Mouse (Mus musculus) hindbrain, embryonic 15.5 days (tissue): ENCODE measurements around the gene Gale. TPM values are rescaled to one million over a fixed set of nuclear protein-coding genes. Genes with fewer than 3 reads are reported as not detected.

Source experiments
- ATAC-seq: fragments of 200-750 bp; cut with Nextera tagmentation; 2 replicates; pipeline ENCODE4 v1.8.0; 2017; ENCODE audit warnings: low read depth, moderate number of reproducible peaks, moderate TSS enrichment; ENCODE audit not compliant: low FRiP score
- H3K27ac ChIP-seq: fragments of 300-500 bp; sonication (generic); replicated peaks from 2 replicates; pipeline ENCODE4 v1.5.1; 2015; ENCODE audit warnings: mild to moderate bottlenecking, inconsistent platforms
- H3K27me3 ChIP-seq: fragments of 300-500 bp; sonication (generic); 2 replicates; pipeline ENCODE4 v1.6.1; 2015; ENCODE audit warnings: control low read depth, inconsistent platforms
- H3K36me3 ChIP-seq: fragments of 300-500 bp; sonication (generic); 2 replicates; pipeline ENCODE4 v1.6.1; 2015; ENCODE audit warnings: control low read depth, inconsistent platforms
- H3K4me1 ChIP-seq: fragments of 300-500 bp; sonication (generic); replicated peaks from 2 replicates; pipeline ENCODE4 v1.6.1; 2015; ENCODE audit warnings: control low read depth, inconsistent platforms
- H3K4me2 ChIP-seq: fragments of 300-500 bp; sonication (generic); 2 replicates; pipeline ENCODE4 v1.6.1; 2015; ENCODE audit warnings: moderate library complexity, mild to moderate bottlenecking, inconsistent platforms
- H3K4me3 ChIP-seq: fragments of 300-500 bp; sonication (generic); 2 replicates; pipeline ENCODE4 v1.5.1; 2015; ENCODE audit warnings: mild to moderate bottlenecking, inconsistent platforms
- H3K9ac ChIP-seq: fragments of 300-500 bp; sonication (generic); 2 replicates; pipeline ENCODE4 v1.6.1; 2015; ENCODE audit warnings: inconsistent platforms
- H3K9me3 ChIP-seq: fragments of 300-500 bp; sonication (generic); 2 replicates; pipeline ENCODE4 v1.6.1; 2016; ENCODE audit warnings: control low read depth, inconsistent platforms
- WGBS: fragments of 180-500 bp; shearing (Covaris S2); methylation state at CpG from one replicate; pipeline ENCODE4 v1.1.7; 2015; 5-methylcytosine and 5-hydroxymethylcytosine counted together
- polyA plus RNA-seq: library from polyadenylated mRNA; unstranded; fragments of >200 nt; fragmentation: Nextera tagmentation; extraction: Ambion mirVana; gene quantifications from 2 replicates; pipeline ENCODE4 v1.2.1, GENCODE M21; 2015

Gale gene
- polyA plus RNA-seq, 1 experiment from 2014 or later, result 48.1 TPM

DNA sequence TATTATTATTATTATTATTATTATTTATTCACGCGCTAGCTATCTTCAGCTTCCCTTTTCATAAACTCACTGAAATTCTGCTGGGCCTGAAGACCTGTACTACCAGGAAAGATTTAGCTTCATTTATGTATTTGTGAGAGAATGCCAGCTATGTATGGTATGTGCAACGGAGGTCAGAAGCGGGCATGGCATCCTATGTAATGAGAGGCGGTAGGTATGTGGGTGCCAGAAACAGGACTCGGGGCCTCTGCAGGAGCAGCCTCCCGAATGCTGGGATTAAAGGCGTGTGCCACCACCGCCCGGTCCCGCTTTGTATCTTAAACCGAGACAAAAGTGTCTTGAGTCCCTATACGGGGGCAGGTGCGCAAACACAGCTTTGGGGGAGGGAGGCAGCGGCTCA lies 581 bp upstream of the Gale start:
- no peaks in the 10 kb centered on the region for H3K27me3 ChIP-seq
- H3K4me3 ChIP-seq, result peak overlapping the region; percentile 76
- H3K9me3 ChIP-seq, result no peaks in the 10 kb centered on the region
- H3K36me3 ChIP-seq, result peaks cover 46% of the 10 kb centered on the region
- H3K27ac ChIP-seq, result peak overlapping the region; percentile 93
- ATAC-seq, result no peak
- WGBS, result 7% methylated on average over 15 of the region's 15 CpGs
- H3K4me2 ChIP-seq, result peak overlapping the region; percentile 89
- H3K9ac ChIP-seq, result peak overlapping the region; percentile 76
- peaks cover 21% of the 10 kb centered on the region for H3K4me1 ChIP-seq

DNA sequence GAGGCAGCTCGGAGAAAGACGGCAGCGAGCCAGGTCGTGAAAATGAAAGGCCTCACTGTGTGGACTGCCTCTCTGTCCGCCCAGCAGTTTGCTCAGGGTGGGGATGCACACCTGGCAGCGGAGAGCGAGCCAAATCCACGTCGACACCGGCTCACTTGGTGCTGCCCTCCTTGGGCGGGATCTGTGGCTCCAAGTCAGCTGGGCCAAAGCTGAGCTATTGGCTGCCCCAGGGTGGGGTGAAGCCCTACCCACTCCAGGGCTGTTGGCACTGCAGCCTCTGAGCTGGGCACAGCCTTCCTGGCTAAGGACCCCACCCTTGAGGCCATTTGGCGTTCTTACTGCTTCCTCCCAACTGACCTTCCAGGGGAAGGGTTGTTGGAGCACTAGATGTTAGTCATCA lies 899 bp downstream of the Gale start:
- Histone ChIP-seq H3K4me2 (peak overlapping the region; percentile 89), H3K36me3 (peaks cover 54% of the 10 kb centered on the region), H3K4me3 (peak overlapping the region; percentile 76), H3K9me3 (no peaks in the 10 kb centered on the region), H3K27me3 (no peaks in the 10 kb centered on the region), H3K27ac (peak overlapping the region; percentile 85), H3K9ac (peak overlapping the region; percentile 81), H3K4me1 (peaks cover 21% of the 10 kb centered on the region)
- 2% methylated on average over 12 of the region's 12 CpGs for WGBS
- 0 out of 2 replicates have a peak, but pooled peaks have one; percentile 0 for ATAC-seq

DNA sequence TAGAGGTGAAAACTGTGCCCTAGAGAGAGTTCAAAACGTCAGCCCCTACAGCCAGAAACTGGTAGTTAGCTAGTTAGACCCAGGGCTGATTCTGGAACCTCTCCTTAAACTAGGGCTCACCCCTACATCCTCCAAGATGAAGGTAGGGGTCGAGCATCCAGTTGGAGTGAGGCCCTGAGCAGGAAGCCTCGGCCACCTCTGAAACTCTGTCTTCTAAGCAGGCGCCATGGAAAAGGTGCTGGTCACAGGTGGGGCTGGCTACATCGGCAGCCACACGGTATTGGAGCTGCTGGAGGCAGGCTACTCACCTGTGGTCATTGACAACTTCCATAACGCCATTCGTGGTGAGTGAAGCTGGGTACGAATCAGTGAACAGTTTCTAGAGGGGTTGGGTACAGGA lies 1.6 kb downstream of the Gale start:
- Histone ChIP-seq H3K9ac (no peak overlapping the region), H3K4me3 (0 out of 2 replicates have a peak overlapping the region, but pooled peaks have one; percentile 76), H3K27ac (no peak overlapping the region), H3K36me3 (peaks cover 54% of the 10 kb centered on the region), H3K27me3 (no peaks in the 10 kb centered on the region), H3K4me2 (peak overlapping the region; percentile 89), H3K9me3 (no peaks in the 10 kb centered on the region), H3K4me1 (peaks cover 26% of the 10 kb centered on the region)
- ATAC-seq, result no peak
- 84% methylated on average over 9 of the region's 9 CpGs for WGBS

DNA sequence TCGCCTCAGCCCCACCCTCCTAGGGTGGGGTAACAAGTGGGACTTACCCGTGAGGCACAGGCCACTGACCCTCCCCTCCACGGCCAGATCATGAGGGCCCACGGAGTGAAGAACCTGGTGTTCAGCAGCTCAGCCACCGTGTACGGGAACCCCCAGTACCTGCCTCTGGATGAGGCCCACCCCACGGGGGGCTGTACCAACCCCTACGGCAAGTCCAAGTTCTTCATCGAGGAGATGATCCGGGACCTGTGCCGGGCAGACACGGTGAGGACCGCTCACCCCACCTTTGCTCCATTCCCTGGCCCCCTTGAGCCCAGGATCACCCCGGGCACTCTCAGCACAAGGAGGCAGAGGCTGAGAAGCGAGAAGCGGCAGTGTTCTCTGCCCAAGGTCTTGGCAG lies 2.8 kb downstream of the Gale start:
- Histone ChIP-seq H3K9me3 (no peaks in the 10 kb centered on the region), H3K27me3 (no peaks in the 10 kb centered on the region), H3K9ac (no peak overlapping the region), H3K4me1 (peaks cover 36% of the 10 kb centered on the region), H3K36me3 (peaks cover 52% of the 10 kb centered on the region), H3K4me3 (no peak overlapping the region), H3K4me2 (no peak overlapping the region), H3K27ac (no peak overlapping the region)
- 91% methylated on average over 16 of the region's 16 CpGs for WGBS
- ATAC-seq, result no peak

DNA sequence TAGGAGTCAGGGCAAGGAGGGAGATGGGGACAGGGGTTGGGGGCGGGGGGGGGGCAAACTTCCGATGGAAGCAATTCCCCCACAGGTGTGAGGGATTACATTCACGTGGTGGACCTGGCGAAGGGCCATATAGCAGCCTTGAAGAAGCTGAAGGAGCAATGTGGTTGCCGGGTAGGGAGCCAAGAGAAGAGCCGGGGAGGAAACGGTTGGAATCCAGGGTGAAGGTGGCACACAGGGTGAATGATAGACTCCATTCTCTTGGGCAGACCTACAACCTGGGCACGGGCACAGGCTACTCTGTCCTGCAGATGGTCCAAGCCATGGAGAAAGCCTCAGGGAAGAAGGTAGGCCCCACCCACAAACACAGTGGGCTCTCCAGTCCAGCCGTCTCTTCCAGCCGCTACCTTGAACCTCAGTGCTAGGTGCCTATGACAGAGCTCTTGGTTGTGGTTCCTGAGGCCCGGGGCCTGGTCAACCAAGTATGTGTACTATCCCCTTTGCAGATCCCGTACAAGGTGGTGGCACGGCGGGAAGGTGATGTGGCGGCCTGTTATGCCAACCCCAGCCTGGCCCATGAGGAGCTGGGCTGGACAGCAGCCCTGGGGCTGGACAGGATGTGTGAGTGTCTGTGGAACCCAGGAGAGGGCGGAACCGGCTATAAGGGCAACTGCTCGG lies 3.7 kb downstream of the Gale start:
- Histone ChIP-seq H3K27ac (no peak overlapping the region), H3K4me2 (no peak overlapping the region), H3K4me1 (peaks cover 44% of the 10 kb centered on the region), H3K9me3 (no peaks in the 10 kb centered on the region), H3K4me3 (no peak overlapping the region), H3K27me3 (no peaks in the 10 kb centered on the region), H3K9ac (no peak overlapping the region), H3K36me3 (peaks cover 46% of the 10 kb centered on the region)
- ATAC-seq, result no peak
- WGBS, result 90% methylated on average over 18 of the region's 18 CpGs

DNA sequence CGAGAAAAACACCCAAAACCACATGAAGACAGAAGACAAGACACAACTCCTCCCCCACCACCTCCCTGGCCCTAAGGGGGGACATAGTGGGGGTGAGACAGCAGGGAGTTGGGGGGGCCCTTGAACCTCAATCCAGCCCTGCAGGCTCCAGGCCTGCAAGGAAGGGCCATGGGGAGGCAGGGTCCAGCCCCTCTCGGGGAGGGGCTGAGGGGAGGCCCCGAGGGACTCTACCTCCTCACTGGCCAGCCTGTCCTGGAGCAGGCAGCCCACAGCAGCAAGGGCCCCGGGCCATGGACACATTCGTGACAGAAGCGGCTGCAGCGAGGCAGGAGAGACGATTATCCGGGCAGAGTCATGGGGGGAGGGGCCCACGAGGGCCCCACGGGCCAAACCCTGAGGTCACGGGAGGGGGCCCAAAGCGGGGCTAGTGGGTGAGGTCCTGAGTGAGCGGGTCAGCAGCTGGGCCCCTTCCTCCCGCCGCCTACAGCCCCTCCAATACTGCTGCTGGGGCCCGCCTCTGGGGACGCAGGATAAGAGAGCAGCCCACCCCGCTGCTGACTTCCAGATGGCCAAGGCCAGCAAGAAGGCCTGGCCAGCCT lies 4.8 kb downstream of the Gale start:
- Histone ChIP-seq H3K27ac (no peak overlapping the region), H3K4me2 (no peak overlapping the region), H3K27me3 (no peaks in the 10 kb centered on the region), H3K9me3 (no peaks in the 10 kb centered on the region), H3K4me1 (peaks cover 43% of the 10 kb centered on the region), H3K36me3 (peaks cover 45% of the 10 kb centered on the region), H3K9ac (no peak overlapping the region), H3K4me3 (no peak overlapping the region)
- no peak for ATAC-seq
- WGBS, result 65% methylated on average over 19 of the region's 19 CpGs

DNA sequence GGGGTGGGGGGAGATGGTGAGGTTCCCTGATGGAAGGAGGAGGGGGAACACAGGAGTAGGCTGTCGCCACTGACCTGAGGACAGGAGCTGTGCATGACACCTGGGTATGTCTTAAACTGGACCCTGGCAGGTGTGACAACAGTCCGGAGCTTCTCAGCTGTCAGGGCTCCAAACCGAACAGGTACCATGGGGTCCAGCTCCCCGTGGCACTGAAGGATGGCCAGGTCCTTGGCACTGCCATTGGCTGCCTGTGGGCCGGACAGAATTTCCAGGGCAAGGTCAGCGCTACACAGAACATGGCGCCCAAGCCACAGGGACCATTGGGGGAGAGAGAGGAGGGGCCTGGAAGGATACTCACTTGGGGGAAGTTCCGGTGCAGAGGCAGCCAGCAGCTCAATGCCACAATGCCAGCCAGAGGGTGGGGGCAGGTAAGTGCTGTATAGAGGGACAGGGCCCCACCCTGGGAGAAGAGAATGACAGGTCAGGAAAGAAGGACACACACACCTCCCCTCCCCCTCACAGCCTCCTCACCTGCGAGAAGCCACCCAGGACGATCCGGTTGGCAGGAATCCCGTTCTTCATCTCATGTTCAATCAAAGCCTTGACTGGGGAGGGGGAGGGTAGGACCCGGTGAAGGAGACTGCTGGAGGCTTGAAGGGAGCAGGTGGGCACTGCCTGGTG lies 5.7 kb downstream of the Gale start:
- no peak overlapping the region for H3K4me3 ChIP-seq
- H3K36me3 ChIP-seq, result peaks cover 45% of the 10 kb centered on the region
- H3K27me3 ChIP-seq, result no peaks in the 10 kb centered on the region
- H3K27ac ChIP-seq, result no peak overlapping the region
- WGBS, result 87% methylated on average over 13 of the region's 13 CpGs
- H3K4me1 ChIP-seq, result peaks cover 39% of the 10 kb centered on the region
- no peak overlapping the region for H3K4me2 ChIP-seq
- H3K9me3 ChIP-seq, result no peaks in the 10 kb centered on the region
- no peak for ATAC-seq
- no peak overlapping the region for H3K9ac ChIP-seq

DNA sequence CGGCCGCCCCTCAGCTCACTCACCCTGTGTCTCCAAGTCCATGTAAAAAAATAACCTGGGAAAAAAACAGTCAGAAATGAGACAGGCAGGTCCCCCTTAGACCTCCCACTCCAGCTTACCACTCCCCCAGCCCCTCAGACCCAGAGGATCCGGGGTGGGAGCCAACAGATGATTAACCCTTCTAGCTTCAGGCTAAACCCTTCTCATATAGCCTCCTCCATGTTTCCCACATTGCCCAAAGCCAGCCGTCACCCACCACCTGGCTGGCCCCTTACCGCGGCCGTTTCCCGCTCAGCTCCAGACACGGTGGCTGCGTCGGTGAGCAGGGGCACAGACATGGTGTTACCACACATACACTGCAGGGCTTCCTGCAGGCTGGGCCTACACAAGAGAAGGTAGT lies 7.1 kb downstream of the Gale start:
- no peak for ATAC-seq
- H3K27me3 ChIP-seq, result no peaks in the 10 kb centered on the region
- no peaks in the 10 kb centered on the region for H3K9me3 ChIP-seq
- H3K4me2 ChIP-seq, result 0 out of 2 replicates have a peak overlapping the region, but pooled peaks have one; percentile 3
- no peak overlapping the region for H3K4me3 ChIP-seq
- no peak overlapping the region for H3K27ac ChIP-seq
- H3K36me3 ChIP-seq, result peaks cover 55% of the 10 kb centered on the region
- WGBS, result 88% methylated on average over 11 of the region's 11 CpGs
- 0 out of 2 replicates have a peak overlapping the region, but pooled peaks have one; percentile 0 for H3K9ac ChIP-seq
- peaks cover 29% of the 10 kb centered on the region for H3K4me1 ChIP-seq

DNA sequence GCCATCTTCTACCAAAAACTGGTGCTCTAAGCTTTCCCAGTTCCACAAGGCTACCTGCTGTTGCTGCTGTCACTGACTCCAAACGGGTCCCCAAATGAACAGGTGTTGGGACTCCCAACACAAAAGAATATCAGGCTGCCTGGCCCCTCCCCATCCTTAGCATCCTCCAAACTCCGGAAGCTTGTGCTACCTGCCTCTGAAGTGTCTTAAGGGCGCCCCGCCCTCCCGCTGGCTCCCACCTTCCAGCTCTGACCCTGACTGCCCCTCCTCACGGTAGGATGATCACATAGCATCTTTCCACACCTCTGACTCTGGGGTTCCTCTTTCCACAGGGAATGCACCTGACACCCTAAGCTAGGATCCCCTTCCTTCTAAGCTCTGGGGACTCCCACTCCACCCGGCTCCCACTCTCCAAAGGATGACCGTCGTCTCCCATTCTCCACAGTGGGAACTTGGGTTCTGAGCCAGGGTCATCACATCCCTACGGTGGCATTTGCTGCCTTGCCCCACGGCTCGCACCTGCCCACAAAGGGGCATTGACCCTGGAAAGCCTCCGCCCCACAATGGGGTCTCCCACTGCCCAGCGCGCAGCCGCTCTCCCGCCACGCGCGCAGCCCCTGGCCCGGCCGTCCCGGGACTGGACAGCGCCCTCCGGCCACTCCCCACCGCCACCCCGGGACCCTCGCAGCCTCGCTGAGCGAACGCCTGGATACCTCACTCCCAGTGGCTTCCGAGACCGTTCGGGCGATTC lies 8.5 kb downstream of the Gale start:
- Histone ChIP-seq H3K4me3 (peak overlapping the region; percentile 65), H3K36me3 (peaks cover 62% of the 10 kb centered on the region), H3K9me3 (no peaks in the 10 kb centered on the region), H3K9ac (peak overlapping the region; percentile 73), H3K27me3 (no peaks in the 10 kb centered on the region), H3K27ac (peak overlapping the region; percentile 76), H3K4me1 (peaks cover 29% of the 10 kb centered on the region), H3K4me2 (peak overlapping the region; percentile 96)
- 1% methylated on average over 31 of the region's 35 CpGs for WGBS
- peak; percentile 72 for ATAC-seq

DNA sequence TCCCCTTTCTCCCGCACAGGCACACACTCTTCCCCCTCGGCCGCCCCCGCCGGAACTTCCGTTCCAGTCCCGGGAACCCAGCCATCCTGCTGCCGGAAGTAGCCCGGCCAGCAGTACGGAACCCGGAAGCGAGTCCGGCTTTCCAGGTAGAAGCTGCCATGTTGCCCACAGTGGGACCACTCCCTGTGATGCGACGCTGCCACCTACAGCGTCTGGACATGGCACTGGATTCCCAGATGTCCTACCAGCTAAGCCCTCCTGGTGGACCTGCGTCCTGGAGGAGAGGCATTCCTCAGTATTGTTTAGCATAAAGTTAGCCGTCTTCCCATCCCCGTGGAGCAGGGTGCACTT lies 9.0 kb downstream of the Gale start, which contains the start of gene Lypla2:
Gene Lypla2 (minus strand): TSS at position 71 of the 351 bp plus-strand sequence.
- peak within 1 kb of the TSS; percentile 65 for H3K4me3 ChIP-seq
- peaks cover 60% of the 10 kb centered on the region for H3K36me3 ChIP-seq
- peak within 1 kb of the TSS; percentile 76 for H3K27ac ChIP-seq
- ATAC-seq, result peak; percentile 85; the same call in 1 of the 2 replicates
- no peaks in the 10 kb centered on the region for H3K9me3 ChIP-seq
- WGBS, result 1% methylated on average over 18 of the region's 19 CpGs
- H3K4me2 ChIP-seq, result peak within 1 kb of the TSS; percentile 96
- peak within 1 kb of the TSS; percentile 73 for H3K9ac ChIP-seq
- peaks cover 29% of the 10 kb centered on the region for H3K4me1 ChIP-seq
- H3K27me3 ChIP-seq, result no peaks in the 10 kb centered on the region

DNA sequence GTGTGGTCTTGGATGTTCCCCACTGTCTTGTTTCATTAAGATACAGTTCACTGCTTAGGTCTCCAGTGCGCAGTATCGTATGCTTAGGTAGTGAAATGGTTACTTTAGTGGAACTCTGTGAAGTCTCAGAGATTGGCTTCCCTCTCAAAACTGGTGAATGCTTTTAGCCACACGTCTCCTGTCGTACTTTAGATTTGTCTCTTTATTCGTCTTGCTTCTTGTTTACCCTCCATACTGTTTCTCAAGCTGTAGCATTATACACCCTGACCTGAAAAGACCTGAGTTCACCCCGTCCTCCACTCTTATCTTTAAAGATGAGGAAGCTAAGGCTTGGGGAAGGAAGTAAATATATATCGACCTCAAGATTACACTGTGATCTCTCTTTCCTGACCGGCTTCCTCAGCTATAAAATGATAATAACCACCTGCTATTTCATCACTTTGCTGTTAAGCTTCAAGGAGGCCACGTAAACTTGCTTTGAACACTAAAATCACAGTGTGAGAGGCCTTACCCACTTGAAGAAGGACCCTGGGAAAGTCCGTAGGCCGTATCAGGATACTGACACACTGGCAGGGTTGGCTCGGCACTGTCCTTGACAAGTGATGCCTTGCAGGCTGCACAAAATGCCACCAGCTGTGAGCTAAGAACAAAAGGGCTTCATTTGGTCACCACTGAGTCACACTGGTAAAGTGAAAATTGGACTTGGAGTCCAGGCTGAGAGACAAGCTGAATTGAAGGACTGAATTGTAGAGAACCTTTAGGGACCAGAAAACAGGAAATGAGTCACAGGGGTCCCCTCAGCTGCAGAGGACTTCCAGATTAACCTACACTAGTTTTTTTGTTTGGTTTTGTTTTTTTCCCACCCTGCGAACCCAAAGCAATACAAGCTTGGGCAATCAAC lies 9.6 kb downstream of the Gale start:
- Histone ChIP-seq H3K27me3 (no peaks in the 10 kb centered on the region), H3K4me3 (peak overlapping the region; percentile 65), H3K9ac (0 out of 2 replicates have a peak overlapping the region, but pooled peaks have one; percentile 9), H3K36me3 (peaks cover 54% of the 10 kb centered on the region), H3K4me2 (peak overlapping the region; percentile 96), H3K9me3 (no peaks in the 10 kb centered on the region), H3K27ac (peak overlapping the region; percentile 76), H3K4me1 (peaks cover 29% of the 10 kb centered on the region)
- WGBS, result 77% methylated on average over 13 of the region's 13 CpGs
- ATAC-seq, result no peak
